Mouse (Mus musculus) brain, embryonic 14.5 days (tissue): ENCODE results near the gene Olfr282.

Source experiments
- CTCF ChIP-seq: fragments of 200-500 bp; IDR thresholded peaks from 2 replicates; pipeline ENCODE4 v1.5.1; 2012; ENCODE audit warnings: inconsistent platforms, mild to moderate bottlenecking, moderate library complexity, borderline replicate concordance; ENCODE audit not compliant: insufficient read depth, insufficient read length; ENCODE audit errors: extremely low read depth
- POLR2A ChIP-seq: fragments of 200-500 bp; IDR thresholded peaks from 2 replicates; pipeline ENCODE4 v1.6.1; 2012; ENCODE audit warnings: mild to moderate bottlenecking, inconsistent platforms, borderline replicate concordance; ENCODE audit not compliant: poor library complexity, insufficient read depth, insufficient read length, severe bottlenecking; ENCODE audit errors: extremely low read depth

DNA sequence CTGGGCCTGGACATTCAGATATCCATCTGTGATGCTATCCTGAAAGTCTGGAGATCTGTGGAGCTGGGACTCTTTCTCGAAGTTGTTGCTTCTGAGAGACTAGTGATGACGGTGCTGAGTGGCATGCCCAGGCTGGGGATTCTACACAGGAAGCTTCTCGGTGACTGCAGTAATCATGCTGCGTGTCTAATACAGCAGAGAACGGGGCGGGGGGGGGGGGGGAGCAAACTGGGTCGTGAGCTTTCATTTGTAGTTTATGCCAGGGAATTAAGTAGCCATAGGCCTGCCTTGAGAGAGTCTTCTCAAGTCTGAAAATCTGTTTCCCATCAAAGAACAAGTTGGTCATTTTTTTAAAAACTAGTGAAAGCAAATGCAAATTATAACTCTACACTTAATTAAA is 12.9 kb upstream of the Olfr282 start:
- TF ChIP-seq CTCF = no peak
- no peak for TF ChIP-seq POLR2A
